Mouse (Mus musculus) spleen, postnatal 36 days (tissue): Measurements from ENCODE around the gene Nkd2.

ENCODE experiments used
- DNase-seq, 2 experiments: peaks; one replicate each; pipeline ENCODE4 v3.0.0; 2022; ENCODE audit warnings: low spot score in 2 of 2, mixed read lengths in 1 of 2

Gene Nkd2

DNA sequence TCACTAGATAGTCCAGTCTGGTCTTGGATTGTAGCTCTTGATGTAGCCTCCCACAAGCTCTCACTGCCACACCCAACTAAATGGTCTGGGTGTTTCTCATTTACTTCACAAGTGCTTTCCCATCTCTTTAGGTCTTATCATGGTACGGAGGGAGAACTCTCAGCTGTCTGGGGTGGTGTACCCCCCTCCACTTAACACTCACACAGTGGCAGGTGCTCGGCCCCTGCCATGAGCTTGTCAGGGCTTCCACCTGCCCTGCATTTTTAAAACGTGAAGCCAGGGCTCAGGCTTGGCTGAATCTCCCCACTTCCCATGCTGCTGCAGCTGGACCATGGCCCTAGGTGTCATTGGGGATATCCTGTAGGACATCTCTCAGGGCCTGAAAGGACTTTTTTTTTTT, 28.5 kb downstream of the Nkd2 start:
- DNase-seq = no peak

GRCm38 (mm10) chr13:73816338-73816737, 31.1 kb downstream of the Nkd2 start:
- no peak for DNase-seq

DNA sequence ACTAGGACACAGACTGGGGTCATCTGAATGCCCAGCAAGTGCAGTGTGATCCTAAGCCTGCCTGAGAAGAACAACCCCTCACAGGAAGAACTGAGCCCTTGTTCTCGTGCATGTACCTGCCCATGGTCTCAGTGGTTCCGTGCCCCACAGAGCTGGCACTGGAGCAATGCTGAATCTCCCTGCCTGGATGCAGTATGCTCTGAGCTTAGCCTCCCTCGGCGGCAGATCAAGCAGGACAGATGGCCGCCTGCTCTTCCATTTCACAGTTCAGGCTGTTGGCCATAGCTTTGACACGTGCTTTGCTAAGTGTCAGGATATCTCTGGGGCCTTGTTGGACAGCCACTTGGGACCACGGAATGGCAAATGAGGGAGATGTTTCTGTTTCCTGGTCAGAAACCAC, 33.2 kb downstream of the Nkd2 start:
- DNase-seq = no peak

DNA sequence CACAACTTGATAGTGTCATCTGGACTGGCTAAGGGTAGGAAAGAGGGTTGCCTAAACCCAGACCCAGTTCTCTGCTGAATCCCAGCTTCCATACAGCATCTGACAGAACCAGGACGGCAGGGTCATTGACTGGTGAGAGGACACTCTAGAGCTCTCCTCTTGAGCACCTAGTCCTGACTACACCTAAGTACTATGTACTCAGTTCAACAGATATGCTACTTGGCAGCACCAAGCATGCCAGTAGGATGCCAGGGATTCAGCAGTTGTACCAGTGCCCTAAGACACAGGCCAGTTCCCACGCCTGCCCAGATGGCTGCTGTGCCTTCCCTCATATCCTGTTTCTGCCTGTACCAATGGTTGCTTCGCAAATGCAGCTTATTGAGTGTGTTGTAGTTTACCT, 34.5 kb downstream of the Nkd2 start:
- no peak for DNase-seq

- no peak for DNase-seq
These were observed 42.5 kb downstream of the Nkd2 start for GRCm38 (mm10) chr13:73804914-73805313.

DNA sequence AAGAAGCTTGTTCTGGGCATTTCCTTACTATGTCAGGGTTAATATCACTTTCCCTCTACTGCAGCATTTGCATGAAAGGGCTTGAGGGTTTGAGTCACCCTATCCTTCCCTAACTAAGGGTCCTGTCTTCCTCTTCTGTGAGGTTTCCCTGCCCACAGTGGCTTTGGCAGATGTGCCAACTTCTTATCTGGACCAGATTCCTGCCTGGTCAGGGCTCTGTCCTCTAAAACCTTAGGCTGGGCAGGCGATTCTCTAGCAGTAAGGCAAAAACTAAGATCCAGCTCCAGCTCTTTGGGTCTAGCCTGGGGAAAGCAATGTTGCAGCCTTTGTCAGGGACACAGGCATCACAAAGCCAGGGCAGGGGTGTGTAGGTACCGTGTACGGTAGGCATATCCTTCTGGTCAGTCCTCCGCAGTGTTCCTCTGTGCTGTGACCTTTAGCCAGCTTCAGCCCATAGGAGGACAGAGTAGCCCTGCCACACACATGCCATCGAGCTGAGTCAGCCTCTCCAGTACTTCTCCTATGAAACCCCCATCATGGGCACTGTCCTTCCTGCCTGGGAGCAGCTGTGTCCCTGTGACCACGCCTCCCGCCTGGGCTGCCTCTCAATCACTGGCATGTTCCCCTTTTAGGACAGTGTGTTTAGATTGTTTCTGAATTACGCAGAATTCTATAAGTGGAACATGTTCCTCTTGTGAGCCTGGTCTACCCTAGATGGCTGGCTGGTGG, 43.8 kb downstream of the Nkd2 start:
- peak; percentile 47 to 51 for DNase-seq

GRCm38 (mm10) chr13:73799110-73799509, 48.3 kb downstream of the Nkd2 start:
- DNase-seq = no peak

DNA sequence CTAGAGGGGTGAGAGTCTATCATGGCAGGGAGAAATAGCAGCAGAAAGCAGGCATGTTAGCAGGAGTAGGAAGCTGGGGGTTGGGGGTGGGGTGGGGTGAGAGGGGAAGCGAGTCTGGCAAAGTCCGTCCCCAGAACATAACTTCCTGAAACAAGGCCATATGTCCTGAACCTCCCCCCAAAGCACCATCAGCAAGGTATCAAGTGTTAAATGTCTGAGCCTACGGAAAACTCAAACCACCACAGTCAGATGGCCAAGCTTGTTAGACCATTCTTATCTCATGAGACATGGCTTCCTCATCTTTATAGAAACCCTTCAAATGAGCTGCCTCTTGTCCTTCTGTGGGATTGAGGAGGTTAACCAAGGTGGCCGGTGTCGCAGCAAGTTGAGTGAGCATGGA, 54.3 kb downstream of the Nkd2 start:
- no peak for DNase-seq

GRCm38 (mm10) chr13:73792176-73792575, 55.3 kb downstream of the Nkd2 start:
- DNase-seq = no peak

GRCm38 (mm10) chr13:73782486-73782885, 64.9 kb downstream of the Nkd2 start:
- DNase-seq = no peak

DNA sequence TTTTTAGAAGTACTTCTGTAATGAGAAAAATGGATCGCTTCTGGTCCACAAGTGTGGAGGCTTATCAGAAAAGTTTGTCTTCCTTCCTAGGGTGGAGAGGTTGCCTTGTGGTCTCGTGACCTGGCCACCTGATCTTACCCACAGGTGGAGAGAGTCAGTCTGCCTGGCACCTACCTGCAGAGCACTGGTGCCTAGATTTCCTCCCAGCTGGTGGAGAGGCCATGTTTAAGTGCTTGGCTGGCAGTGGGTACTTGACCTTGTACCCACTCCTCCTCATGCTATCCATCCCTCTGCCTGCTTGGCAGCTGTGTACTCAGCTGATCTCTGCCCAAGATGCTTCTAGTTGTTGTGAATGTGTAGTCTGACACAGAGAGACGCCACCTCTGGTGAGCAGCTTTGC, 69.9 kb downstream of the Nkd2 start:
- no peak for DNase-seq

DNA sequence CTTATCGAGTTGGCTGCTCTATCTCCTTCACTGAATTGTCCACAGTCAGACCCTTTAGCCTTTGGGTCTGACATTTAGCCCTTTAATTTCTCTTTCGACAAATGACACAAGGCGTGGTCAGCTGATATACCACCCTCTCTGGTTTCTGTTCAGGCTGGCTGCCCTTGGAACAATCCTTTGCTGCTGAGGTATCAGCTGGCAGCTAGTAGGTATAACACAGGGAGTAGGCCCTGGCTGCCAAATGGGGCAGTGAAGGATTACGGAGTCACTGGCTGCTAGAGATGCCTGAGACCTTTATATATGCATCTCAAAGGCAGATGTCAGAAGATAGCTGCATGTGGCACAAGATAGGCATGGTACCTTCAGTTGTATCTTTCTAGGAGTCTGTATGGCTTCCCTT, 71.6 kb downstream of the Nkd2 start:
- DNase-seq = no peak

- no peak for DNase-seq
These were observed 73.8 kb downstream of the Nkd2 start for GRCm38 (mm10) chr13:73773519-73774205.

GRCm38 (mm10) chr13:73772655-73773054, 74.8 kb downstream of the Nkd2 start:
- peak; percentile 26 to 44 for DNase-seq

GRCm38 (mm10) chr13:73771131-73771530, 76.3 kb downstream of the Nkd2 start:
- DNase-seq = no peak

DNA sequence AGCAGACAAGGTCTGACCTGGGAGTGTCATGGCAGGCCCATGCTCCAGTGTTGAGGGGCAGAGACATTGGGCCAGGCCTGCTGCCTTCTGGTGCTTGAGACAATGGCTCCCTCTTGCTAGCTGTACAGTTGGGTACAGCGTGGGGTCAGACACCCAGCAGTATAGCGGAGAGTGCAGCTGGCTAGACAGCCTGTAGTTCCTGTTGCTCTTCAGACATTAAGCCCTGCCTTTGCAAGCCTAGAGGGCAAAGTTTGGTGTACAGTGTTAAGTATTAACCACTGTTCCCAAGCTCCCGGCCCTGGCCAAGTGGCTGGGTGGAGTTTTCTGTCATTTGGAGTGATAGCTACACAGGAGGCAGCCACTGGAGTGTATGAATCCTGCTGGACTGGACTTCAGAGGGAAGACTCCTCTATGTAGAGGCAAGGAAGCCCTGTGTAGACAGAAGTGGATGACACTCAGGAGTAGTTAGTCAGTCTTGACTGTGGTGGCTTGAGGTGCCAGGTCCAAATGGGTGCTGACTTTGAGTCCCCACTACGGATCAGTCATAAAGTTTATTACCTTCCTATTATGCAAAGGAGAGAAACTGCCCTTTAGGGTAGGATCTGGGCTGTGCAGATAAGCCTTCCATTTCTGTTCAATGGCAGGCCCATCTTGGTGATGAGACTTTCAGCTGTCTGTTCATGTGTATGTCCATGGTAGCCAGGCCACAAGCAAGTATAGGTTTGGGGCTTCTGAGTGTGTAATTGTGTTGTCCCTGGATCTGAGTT, 77.3 kb downstream of the Nkd2 start:
- DNase-seq = no peak
